Mouse (Mus musculus) thymus, postnatal 25 days (tissue): ENCODE data around the gene Nle1.

Experiments used
- DNase-seq: peaks from one replicate; pipeline ENCODE4 v3.0.0; 2022

The Nle1 gene

DNA sequence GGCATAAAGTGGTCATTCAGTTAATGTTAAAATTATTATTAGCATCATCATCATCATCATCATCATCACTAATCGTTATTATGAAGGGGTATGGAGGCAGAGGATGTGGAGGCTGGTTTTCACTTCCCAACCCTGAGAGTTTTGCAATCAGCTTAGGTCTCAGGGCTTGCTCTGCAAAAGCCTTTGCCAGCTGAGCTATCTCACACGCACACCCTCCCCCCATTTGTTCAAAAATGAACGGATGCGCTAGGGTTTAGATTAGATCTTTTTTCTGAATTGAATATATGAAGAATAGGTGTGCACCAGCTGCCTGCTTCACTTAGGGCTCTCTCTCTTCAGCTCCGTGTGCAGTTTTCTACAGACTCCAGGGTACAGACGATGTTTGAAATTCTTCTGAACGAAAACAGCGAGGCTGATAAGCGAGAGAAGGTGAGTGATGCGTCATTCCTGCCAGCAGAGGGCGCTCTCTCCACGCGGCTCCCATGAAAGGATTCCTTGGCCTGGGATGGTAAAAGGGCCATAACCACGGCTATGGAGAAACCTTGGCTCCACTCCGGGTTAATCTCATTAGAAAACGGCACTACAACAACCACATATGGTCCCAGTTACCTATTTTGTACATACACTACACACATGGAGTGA lies 6.6 kb upstream of the Nle1 start:
- peak; percentile 79 for DNase-seq

DNA sequence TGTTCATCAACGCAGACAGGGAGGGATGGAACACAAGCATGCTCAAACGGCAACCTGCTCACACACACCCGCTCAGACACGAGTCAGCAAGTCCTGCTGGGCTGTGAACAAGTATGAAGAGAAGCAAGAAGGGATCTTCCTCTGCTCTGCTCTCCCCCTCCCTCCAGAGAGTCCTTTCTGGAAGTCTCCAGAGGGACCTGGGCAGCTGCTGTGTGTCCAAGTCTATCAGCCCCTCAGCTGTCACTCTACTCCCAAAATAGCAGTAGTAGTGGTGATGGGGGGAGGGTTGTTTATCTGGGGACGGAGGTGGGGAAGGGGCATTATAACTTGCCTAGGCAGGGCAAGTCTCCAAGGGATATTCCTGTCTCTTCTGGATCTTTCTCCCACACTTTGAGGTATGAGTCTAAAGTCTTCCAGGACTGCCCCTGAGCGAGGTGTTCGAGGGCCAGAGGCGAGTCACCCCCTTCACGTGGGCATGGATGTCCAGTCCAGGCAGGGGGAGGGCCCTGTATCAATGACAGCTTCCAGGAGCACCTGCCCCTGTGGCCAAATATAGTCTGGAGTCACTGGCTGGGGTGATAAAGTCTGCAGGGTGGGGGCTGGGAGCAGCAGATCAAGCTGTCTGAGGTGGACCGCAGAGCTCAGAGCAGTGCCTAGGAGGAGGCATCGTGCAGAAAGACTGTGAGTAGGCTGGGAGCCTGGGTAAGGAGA lies 2.6 kb upstream of the Nle1 start:
- DNase-seq: no peak

DNA sequence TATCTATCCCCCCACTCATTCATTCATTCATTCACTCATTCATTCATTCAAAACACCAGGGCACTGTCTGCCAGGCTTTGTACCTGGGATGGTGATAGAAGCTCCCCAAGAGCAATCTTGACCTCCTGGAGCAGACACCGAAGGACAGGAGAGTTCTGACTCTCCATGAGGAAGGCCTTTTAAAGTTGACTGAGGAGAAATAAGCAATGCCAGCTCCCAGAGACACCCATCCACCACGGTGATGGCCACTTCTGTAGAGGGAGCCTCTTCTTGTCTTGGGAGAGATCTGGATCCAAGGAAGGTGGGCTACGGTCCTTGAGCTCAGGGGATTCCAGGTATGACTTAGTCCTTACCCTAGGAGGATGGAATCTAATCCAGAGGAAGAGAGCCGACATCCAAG lies 2.0 kb upstream of the Nle1 start, which contains the start of gene Unc45b:
Unc45b (plus strand) TSS at position 301 of the 400 bp plus-strand sequence.
- DNase-seq: no peak

DNA sequence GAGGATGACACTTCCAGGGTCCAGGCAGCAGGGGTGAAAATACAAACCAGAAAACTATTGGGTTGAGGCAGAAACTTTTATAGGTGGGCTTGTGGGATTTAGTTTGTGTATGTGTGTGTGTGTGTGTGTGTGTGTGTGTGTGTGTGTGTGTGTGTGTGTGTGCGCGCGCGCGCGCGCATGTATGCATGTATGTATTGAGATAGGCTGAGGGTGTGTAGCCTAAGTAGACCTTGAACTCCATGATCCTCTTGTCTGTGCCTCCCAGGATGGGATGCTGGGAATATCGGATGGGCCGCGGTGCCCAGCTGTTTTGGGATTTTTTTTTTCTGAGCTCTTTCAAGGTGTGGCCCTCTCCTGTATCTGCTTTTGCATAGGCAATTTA lies 388 bp upstream of the Nle1 start:
- DNase-seq: peak; percentile 10

DNA sequence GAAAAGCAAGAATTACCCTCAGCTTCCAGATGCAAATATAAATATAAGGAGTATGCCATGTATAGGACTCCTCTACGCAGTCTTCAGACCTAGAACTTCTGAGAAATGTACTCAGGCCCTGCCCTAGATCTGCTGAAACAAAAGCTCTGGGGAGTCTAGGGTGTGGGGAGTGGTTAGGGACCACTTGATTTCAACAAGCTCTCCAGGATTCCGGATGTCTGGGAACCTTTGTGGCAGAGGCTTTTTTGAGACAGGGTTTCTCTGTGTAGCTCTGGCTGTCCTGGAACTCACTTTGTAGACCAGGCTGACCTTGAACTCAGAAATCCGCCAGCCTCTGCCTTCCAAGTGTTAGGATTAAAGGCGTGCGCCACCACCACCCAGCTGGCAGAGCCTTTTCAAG lies 2.4 kb downstream of the Nle1 start:
- DNase-seq: no peak

DNA sequence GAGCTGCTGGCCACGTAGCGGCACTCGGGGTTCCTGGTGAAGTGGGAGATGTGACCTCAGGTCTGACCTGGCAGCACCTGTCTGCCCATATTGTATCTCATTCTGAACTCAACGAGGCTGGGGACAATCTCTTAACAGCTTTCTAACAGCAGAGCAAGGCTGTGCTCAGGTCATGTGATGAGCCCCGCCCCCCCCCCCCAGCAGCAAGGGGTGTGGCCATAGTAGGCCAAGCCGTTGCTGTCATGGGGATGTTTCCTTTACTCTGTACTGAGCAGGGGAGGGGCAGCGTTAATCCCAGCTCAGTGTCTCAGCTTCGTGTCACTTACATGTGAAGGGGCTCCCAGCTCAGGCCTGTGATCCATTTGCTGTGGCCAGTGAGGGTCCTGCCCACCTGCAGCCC lies 3.3 kb downstream of the Nle1 start:
- DNase-seq: no peak

DNA sequence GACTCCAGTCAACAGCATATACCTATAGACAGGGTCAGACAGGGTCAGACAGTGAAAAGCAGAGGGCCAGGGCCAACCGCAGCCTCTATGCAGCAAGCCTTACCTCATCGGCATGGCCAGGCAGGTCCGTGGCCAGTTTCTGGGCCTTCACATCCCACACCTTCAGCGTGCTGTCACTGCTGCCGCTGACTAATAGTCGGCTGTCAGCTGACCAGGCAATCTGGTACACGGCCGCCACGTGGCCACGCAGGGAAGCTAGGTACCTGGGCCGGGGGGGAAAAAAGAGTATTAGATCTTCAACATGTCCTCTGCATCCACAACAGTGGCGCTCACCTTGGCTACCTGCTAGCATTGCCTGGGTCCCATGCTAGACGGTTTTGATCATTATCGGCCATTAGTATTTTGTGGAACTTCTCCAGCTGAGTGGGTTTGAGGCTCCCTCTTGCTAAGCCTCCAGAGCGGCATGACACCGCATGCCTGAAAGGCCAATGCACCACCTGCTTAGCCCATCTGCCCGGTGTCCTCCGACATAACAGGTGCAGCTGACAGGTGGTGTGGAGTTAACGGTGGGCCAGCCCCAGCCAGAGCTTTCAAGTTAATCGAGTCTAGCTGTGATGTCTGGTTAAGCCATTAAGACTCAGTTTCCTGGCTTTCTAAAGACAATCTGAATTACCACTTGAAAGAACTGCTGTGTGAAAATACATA lies 6.5 kb downstream of the Nle1 start:
- DNase-seq: no peak

DNA sequence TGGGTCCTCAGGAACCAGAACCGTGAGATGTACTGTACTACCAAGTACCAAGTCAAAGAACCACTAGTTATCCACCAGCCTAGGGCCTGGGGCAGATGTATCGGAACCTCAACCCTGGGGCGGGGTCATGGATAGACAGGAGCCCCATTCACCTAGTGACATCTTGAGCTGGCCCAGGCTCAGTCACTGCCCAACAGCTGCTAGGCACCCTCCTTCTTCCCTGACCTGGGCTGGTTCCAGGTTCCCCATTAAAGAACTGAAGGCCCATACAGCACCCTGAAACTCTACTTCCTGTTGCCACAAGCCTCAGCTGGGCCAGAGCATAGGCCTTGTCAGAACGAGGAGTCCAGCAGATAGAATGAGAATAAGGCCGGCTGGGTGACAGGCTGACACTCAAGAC lies 8.5 kb downstream of the Nle1 start:
- DNase-seq: no peak

DNA sequence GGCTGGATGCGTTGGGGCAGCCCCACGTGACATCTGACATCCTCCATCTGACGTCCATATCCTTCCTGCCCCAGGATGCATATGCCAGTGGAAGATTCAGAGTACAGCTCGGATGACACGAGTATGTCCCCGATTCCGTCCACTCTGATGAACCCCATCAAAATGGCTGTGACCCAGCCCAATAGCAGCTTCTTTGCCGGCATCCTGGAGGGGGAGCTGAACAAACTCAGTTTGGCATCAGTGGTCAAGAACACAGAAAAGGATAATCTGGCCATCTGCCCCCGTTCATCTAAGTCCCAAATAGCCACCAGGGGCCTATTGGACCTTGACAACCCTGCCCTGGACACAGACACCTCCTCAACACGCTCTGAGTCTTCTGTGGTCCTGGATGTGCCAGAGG lies 10.7 kb downstream of the Nle1 start:
- no peak for DNase-seq

DNA sequence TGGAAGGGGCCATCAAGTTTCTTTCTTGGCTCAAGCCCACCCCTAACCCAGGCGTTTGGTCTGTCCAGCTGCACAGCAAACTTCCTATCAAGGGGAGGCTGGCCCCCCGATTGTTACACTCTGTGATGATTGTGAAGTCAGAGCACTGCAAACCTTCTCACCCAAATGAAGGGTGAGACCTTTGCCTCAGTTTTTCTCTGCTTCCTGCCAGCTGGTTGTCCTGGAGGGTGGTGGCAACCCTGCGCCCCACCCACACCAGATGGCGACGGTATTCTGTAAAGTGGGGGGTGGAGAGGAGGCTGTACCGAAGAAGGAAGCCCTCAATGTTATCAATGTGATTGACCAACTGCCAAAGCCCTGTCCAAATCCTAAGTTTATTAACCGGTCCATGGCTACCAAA lies 16.3 kb downstream of the Nle1 start, which contains the start of gene Fndc8:
Fndc8 (plus strand) TSS at position 189 of the 400 bp plus-strand sequence.
- DNase-seq: peak; percentile 60

DNA sequence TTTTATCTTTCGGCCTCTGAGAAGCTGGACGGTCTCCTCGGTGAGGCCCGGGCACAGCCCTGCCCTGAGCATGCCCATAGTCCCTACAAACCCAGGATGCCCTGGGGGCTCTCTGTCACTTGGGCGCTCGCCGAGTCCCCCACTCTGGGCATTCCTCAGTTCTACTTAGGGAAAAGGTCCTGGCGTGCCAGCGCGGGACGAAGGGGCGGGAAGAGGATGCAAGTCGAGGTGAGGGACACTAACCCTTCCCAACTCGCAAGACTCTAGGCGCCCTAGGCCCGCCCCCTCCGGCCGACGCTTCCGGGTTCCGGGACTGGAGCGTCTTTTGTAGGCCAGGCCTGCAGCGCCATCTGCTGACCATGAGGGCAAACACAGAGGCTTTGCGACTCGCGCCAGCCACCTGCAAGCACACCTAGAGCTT lies 17.9 kb downstream of the Nle1 start, which contains the start of gene Rad51d:
Rad51d (minus strand) TSS at position 273 of the 421 bp plus-strand sequence.
- peak; percentile 97 for DNase-seq

DNA sequence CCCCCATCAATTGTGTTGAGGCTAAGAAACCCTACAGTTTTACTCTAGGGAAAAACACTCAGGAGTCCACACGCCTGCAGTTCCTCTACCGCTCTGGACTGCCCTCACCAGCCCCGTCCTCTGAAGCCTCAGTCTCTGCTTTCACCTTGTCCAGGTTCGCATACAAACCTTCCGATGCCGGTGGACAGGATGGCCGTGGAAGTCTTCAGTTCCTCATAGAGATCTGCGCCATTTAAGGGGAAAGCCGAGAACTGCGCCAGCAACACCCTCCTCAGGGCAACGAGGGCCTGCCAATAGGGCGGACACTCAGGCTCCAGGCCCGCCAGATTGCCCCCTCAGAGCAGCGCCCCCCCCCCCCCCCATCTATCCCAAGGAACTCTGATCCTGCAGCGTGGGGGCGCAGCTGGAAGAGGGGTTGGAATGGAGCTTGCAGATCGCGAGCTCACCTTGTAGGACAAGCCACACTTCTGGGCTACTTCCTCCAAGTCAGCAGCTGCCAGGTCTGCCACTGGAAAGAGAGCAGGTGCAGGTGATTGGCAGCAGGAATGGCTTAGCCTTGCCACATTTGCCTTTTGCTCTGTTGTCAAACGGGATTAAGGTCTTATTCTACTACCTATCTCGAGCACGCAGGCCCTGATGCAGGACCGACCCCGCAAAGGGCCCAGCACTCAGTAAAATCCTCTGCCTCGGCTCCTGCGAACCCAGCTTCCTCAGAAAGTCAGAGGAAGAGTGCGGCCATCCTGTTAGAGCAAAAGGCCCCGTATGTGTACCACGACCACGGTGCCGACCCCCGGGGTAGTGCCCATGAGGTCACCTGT lies 18.5 kb downstream of the Nle1 start:
- DNase-seq: no peak

DNA sequence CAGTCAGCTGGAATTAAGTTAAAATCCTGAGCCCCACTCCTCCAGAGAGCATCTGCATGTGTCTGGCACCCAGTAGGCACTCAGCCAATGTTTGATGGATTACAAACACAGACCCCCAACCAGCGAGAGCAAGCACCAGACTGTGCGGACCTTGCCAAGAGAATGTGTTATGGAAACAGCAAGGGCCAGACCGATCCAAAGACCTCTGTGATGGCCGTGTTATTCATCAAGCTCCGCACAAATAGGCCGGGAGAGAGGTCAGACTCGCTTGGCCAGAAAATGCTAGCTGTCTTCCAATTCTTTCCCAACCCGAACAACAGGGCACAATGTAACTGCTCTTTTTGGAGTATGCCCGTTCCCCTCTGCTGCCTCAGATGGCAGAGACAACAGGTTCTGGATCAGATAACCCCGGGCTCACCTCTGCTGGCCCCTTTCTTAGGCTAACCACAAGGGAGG lies 19.7 kb downstream of the Nle1 start:
- no peak for DNase-seq

DNA sequence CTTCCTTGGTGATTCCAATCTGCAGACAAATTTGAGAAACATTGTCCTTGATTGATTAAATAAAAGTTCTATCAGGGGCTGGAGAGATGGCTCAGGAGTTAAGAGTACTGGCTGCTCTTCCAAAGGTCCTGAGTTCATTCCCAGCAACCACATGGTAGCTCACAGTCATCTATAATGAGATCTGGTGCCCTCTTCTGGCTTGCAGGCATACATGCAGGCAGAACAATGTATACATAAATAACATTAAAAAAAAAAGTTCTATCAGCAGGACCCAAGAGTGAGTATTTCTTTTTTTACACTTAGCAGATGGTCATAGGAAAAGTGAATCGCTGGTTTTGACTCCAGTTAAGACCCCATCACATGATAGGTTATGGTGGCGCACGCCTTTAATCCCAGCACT lies 21.7 kb downstream of the Nle1 start:
- DNase-seq: no peak

DNA sequence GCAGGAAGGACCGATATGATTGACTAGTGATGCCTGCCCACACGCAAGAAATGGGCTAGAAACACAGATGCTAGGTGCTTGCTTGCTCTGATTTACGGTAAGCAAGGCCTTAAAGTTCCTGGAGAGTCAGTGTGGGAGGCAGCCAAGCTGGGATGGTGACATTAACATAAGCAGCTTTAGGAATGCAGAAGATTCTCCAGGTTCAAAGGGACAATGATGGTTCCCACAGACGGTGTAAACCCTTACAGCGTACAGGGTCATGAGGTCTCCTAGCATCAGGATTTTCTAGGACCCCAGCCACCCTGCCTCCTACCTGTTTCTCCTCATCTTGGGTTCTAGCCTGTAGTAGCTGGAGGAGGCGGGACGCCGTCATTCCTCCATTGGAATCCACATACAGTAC lies 25.0 kb downstream of the Nle1 start:
- no peak for DNase-seq

DNA sequence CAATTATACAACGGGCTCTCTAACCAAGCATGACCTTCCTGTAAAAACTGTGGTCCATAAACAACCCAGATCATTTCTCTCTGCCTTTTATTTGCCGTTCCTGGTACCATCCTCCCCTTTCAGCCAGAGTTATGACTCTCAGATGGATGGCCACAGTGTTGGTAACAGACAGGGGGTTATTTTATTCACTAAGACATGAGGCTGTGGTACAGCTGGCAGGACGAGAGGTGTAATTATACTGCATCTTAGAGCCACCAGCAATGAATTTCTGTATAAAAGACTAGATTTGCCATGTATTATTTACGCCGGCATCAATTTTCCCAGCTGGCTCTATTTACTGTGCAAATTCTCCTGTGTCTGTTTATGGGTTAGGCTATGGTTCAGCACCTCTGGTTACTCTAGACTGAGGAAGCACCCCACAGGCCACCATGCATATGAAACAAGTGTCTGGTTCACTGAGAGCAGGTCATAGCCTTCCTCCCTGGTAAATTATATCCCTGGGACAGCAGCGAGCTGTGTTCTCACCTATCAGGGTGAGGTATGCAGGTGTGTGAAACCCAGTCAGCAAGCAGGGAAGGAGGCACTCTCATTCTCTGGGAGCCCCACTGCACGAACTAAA lies 30.4 kb downstream of the Nle1 start:
- no peak for DNase-seq

DNA sequence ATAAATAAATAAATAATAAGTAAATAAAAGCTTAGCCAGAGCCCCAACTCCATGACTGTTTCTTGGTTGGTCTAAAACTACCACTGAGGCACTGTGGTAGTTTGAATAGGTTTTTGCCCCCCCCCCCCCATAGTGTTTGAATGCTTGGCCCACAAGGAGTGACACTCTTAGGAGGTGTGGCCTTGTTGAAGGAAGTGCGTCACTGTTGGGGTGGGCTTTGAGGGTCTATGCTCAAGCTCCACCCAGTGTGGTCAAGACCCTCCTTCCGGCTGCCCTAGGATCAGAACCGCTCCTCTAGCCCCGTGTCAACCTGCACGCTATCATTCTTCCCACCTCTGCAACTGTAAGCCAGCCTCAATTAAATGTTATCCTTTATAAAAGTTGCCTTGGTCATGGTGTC lies 32.6 kb downstream of the Nle1 start:
- DNase-seq: no peak

DNA sequence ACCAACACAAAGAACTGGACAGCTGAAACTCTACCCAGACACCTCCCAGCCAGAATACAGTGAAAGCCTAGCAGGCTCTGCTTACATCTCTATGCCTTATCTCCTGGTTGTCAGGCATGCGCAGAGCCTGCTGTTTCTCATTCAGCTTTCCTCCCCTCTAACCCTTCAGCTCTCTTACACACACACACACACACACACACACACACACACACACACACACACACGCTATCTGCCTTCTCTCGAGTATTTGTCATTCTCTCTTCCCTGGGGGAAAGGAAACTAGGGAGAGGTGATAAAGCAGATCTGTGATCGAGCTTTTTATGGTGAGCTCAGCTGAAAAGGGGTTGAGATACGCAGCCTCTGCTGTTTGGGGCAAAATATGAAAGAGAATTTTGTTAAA lies 33.3 kb downstream of the Nle1 start:
- no peak for DNase-seq

DNA sequence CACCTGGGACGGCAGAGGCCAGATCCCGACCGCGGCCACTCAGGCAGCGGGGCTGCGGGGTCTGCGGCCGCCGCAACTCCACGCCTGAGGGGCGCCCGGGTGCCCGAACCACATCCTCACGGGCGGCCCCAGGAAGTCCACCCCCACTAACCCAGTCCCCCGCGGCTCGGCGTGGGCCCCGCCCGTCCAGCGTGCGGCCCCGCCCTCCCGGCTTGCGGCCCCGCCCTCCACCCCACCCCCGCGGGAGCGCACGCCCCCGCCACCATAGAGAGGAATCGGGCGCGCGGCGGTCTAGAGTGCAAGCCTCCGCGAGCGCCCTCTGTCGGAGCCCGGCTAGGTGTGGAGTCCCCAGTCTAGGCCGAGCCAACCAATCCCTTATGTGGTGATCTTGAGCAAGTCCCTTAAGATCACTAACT lies 37.2 kb downstream of the Nle1 start, which contains the start of gene Rffl:
Rffl (minus strand) TSS at position 180 of the 416 bp plus-strand sequence.
- peak; percentile 95 for DNase-seq

DNA sequence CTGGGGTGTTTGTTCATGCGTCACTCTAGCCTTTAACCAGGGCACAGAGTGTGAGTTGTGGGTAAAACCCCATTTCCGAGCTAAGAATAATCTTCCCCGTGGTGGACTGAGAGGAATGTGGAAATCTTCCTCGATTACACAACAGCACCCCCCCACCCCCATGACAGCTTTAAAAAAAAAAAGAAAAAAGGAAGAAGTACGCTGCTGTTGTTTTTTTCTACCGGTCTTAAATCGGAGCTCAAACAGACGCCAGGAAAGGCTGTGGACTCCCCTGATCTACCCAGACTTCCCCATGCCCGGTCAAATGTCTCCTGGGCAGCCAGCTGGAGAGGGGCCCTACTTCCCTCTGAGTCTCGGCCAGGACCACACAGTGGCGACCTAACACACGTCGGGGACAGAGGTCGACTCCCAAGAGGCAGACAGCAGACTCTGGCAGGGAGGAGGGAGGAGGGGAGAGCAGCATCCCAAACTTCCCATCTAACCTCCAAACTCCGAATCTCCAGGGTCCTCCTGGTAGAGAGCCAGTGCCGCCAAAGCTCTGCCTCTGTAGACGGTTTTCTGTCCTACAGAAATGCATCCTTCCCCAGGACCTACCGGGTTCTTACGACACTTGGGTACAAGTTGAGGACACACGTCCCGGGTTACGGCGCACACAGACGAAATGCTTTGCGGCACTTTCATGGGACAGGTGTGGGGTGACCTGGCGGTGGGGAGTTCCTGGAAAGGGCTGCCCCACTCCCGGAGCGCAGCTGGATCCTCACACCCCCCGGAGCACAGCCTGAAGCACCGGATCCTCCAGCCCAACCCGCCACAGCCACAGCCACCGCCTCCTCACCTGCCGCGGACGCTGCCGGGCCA lies 37.8 kb downstream of the Nle1 start:
- DNase-seq: no peak

DNA sequence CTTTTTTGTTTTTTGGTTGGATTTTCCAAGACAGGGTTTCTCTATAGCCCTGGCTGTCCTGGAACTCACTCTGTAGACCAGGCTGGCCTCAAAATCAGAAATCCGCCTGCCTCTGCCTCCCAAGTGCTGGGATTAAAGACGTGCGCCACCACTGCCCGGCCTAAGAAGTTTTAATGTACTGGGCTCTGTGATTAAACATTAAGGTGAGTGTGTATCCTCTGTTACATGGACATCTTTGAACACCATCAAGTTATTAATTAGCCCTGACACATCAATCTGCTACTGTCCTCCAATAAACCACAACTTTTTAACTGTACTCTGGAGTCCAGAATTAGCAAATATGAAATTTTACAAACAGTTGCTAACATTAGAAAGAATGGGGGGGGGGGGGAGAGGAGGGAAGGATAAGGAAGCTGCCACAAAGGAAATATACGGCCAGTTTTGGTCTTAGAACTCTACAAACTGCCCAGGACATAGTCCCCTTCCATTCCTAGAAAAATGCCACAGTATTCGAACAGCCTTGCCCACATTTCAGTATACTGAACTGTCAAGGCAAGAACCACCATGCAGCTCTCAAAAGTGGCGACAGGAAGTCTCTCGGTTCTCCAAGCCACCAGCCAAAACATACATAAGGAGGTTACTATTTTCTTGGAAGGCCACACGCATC lies 38.6 kb downstream of the Nle1 start:
- peak; percentile 17 for DNase-seq
